Comparison of ENCODE assay signal across 9 mouse cellular contexts in the genomic region with DNA sequence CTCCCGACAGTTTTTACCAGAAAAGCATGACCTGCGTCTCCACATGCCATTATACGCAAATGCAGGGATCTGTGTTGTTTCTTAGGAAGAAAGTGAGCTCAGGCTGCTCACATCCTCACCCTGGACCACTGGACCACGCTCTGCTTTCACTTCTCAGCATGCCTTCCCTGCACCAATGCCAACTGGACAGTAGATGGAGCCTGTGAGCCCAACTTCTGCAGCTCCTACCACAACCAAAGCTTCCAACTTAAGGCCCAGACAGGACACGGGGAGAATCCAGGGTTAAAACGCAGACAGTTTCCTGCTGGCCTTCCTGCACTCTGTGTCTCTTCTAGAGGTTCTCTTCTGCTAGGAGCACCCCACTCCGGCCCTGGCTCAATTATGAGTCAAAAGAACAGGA.
DNase-seq lines count a peak whose midpoint lies in the region; ATAC-seq and TF ChIP-seq lines count a peak whose summit lies in the region.
"Had no signal": no experiment of that assay in that cellular context is flagged by ENCODE, and none has a peak within 500 bp of the region (broad histone marks: within the 10 kb centered on the region; RNA-seq: fewer than 3 reads in every experiment).

No protein-coding gene starts in this region.

- 0 out of 2 replicates have a peak, but pooled peaks have one; percentile 67 for ATAC-seq in erythroid progenitor cell, adult 5-6 weeks (replicated peaks; ENCODE audit: low FRiP score, poor library complexity, severe bottlenecking)

- peaks cover 4 to 18% of the 10 kb centered on the region in 2 experiments; a peak in 2 of 4 replicates for H3K4me1 ChIP-seq in ES-E14 (ENCODE audit: control insufficient read depth in 2 of 2, insufficient read depth in 2 of 2, low read length in 2 of 2, poor library complexity in 1 of 2)

- H3K9me3 ChIP-seq in ES-E14 (ENCODE audit: control insufficient read depth, insufficient read depth, low read depth, low read length) = no peaks in the 10 kb centered on the region

- intact Hi-C loops in heart, postnatal 10 days (cut with DNase I) = loop anchor here (5.0 to 10.0 kb wide), 2 partner anchors 94 to 224 kb away; no protein-coding TSS in a partner anchor

- no peak overlapping the region for H3K4me3 ChIP-seq in ES-E14 (ENCODE audit: insufficient read depth in 1 of 2, low read depth in 1 of 2, low read length in 2 of 2, poor library complexity in 1 of 2, severe bottlenecking in 1 of 2)
- H3K4me3 ChIP-seq: limb, embryonic 13.5 days had no signal

- no peak overlapping the region for H3K27ac ChIP-seq in ES-E14 (ENCODE audit: insufficient read depth, low read depth, low read length, poor library complexity, severe bottlenecking)
- H3K27ac ChIP-seq: limb, embryonic 13.5 days had no signal

- in situ Hi-C loops in ES-E14 (cut with MboI; ENCODE audit: low sequenced_read_pairs in 2 of 2, unreplicated experiment in 2 of 2) = no loop called here

- H3K9ac ChIP-seq in ES-E14 (ENCODE audit: insufficient read depth, low read depth, low read length, poor library complexity, severe bottlenecking) = no peak overlapping the region
- H3K9ac ChIP-seq: limb, embryonic 13.5 days had no signal

- no peaks in the 10 kb centered on the region for H3K36me3 ChIP-seq in ES-E14 (ENCODE audit: control insufficient read depth, insufficient read depth, low read length, poor library complexity, severe bottlenecking)
- H3K36me3 ChIP-seq: limb, embryonic 13.5 days had no signal

- peak; percentile 71 for DNase-seq in ES-E14 (ENCODE audit: low read depth, low spot score)
- peak; percentile 83 for DNase-seq in brain, adult 2 months (ENCODE audit: low read depth, low spot score)
- peak; percentile 82 to 87 for DNase-seq in heart, postnatal 10 days
- peak; percentile 46 to 83 for DNase-seq in layer of hippocampus, adult 18-20 months (ENCODE audit: low spot score in 2 of 2)
- DNase-seq in lung, postnatal 14 days = peak; percentile 71
- peak; percentile 64 for DNase-seq in ovary, postnatal 36 days (ENCODE audit: low spot score)
- DNase-seq in thymus, postnatal 14 days = peak; percentile 54

TF ChIP-seq in ES-E14, 5 proteins besides CTCF, POLR2A, EP300 and RAD21:
- no peak for TF ChIP-seq ZNF384 (IDR thresholded peaks at IDR 0.05; ENCODE audit: low read depth, low read length)
- peak; percentile 60; the same call in 1 of the 2 replicates for TF ChIP-seq ZC3H11A (IDR thresholded peaks at IDR 0.05; ENCODE audit: borderline replicate concordance, low read depth, low read length)
